In the genomic region with DNA sequence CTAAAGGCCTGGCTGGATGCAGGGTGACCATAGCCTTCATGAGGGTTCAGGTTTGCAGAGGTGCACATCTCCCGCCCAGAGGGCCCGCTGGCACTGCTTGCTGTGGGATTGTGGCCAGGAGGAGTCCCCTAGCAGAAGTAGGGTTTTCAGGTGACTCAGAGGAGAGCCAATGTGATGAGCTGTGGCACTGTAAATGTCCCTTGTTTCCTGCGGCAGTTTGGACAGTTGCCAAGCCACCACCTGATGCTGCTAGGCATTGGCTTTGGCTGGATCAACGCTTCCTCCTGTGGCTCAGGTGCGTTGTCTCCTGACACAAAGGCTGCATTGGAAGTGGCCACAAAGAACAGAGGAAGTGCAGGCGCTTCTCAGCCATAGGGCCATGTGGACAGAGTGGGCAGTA, we compare ENCODE assay signal across 16 mouse cellular contexts. TPM values are rescaled to one million over a fixed set of nuclear protein-coding genes. Genes with fewer than 3 reads are reported as not detected.
DNase-seq lines count a peak whose midpoint lies in the region; ATAC-seq and TF ChIP-seq lines count a peak whose summit lies in the region.
"Had no signal": no experiment of that assay in that cellular context is flagged by ENCODE, and none has a peak within 500 bp of the region (broad histone marks: within the 10 kb centered on the region; RNA-seq: fewer than 3 reads in every experiment).

No protein-coding gene starts in this region.

- no peak overlapping the region for H3K9ac ChIP-seq in kidney, embryonic 15.5 days
- no peak overlapping the region for H3K9ac ChIP-seq in intestine, postnatal 0 days (ENCODE audit: low read depth, low read length)
- no peak overlapping the region for H3K9ac ChIP-seq in hindbrain, embryonic 14.5 days
- H3K9ac ChIP-seq: embryonic facial prominence, embryonic 12.5 days; heart, embryonic 13.5 days; lung, embryonic 14.5 days had no signal

- no peaks in the 10 kb centered on the region for H3K9me3 ChIP-seq in kidney, embryonic 15.5 days (replicated peaks)
- H3K9me3 ChIP-seq in intestine, postnatal 0 days (ENCODE audit: control insufficient read depth): no peaks in the 10 kb centered on the region
- no peaks in the 10 kb centered on the region for H3K9me3 ChIP-seq in hindbrain, embryonic 14.5 days (ENCODE audit: control insufficient read depth, low read length)
- H3K9me3 ChIP-seq: embryonic facial prominence, embryonic 12.5 days; heart, embryonic 13.5 days had no signal

- no peaks in the 10 kb centered on the region for H3K36me3 ChIP-seq in kidney, embryonic 15.5 days
- no peaks in the 10 kb centered on the region for H3K36me3 ChIP-seq in testis, adult 2 months (ENCODE audit: control insufficient read depth, insufficient read depth, low read length)
- peaks cover 7% of the 10 kb centered on the region; the same call in 1 of the 2 replicates for H3K36me3 ChIP-seq in intestine, postnatal 0 days (ENCODE audit: control insufficient read depth, insufficient read depth)
- H3K36me3 ChIP-seq in hindbrain, embryonic 14.5 days (replicated peaks; ENCODE audit: control insufficient read depth, insufficient read depth): no peaks in the 10 kb centered on the region
- H3K36me3 ChIP-seq: embryonic facial prominence, embryonic 12.5 days; heart, embryonic 13.5 days had no signal

- H3K27me3 ChIP-seq in kidney, embryonic 15.5 days: peaks cover 5% of the 10 kb centered on the region; the same call in 1 of the 2 replicates
- H3K27me3 ChIP-seq in testis, adult 2 months (ENCODE audit: control insufficient read depth, insufficient read depth, low read length): no peaks in the 10 kb centered on the region
- no peaks in the 10 kb centered on the region for H3K27me3 ChIP-seq in intestine, postnatal 0 days (replicated peaks; ENCODE audit: control insufficient read depth, insufficient read depth, low read length)
- H3K27me3 ChIP-seq in hindbrain, embryonic 14.5 days (ENCODE audit: control insufficient read depth, insufficient read depth, low read length): no peaks in the 10 kb centered on the region
- H3K27me3 ChIP-seq: Patski had no signal

- peak; percentile 29 for DNase-seq in kidney, adult 18-20 months
- DNase-seq in testis, postnatal 14 days (ENCODE audit: low spot score): no peak
- DNase-seq in testis, postnatal 10 days (ENCODE audit: low spot score): peak; percentile 51
- no peak for DNase-seq in hindbrain, embryonic 14.5 days (ENCODE audit: low spot score)
- DNase-seq: gastrocnemius, postnatal 10 days; layer of hippocampus, adult 9-11 months; lung, embryonic 14.5 days had no signal

- no peak for ATAC-seq in kidney, embryonic 15.5 days (replicated peaks; ENCODE audit: low FRiP score)
- peak; percentile 66 for ATAC-seq in intestine, postnatal 0 days
- ATAC-seq in erythroblast, adult 5-6 weeks (replicated peaks; ENCODE audit: low FRiP score, poor library complexity, severe bottlenecking): no peak
- ATAC-seq in hindbrain, embryonic 14.5 days (ENCODE audit: low FRiP score): no peak
- ATAC-seq: forebrain, embryonic 14.5 days; Patski had no signal

- no peak overlapping the region for H3K4me3 ChIP-seq in kidney, embryonic 15.5 days (replicated peaks)
- no peak overlapping the region for H3K4me3 ChIP-seq in testis, adult 2 months (ENCODE audit: control insufficient read depth, low read depth, low read length)
- no peak overlapping the region for H3K4me3 ChIP-seq in intestine, postnatal 0 days (ENCODE audit: low read depth, low read length)
- H3K4me3 ChIP-seq in hindbrain, embryonic 14.5 days (replicated peaks; ENCODE audit: low read length): no peak overlapping the region
- H3K4me3 ChIP-seq: embryonic facial prominence, embryonic 12.5 days; heart, embryonic 13.5 days had no signal

- no peak overlapping the region for H3K27ac ChIP-seq in kidney, embryonic 15.5 days
- H3K27ac ChIP-seq in testis, adult 2 months (ENCODE audit: control insufficient read depth, insufficient read depth, low read depth, low read length): peak overlapping the region; percentile 33; the same call in 1 of the 2 replicates
- peak overlapping the region; percentile 65 for H3K27ac ChIP-seq in intestine, postnatal 0 days (ENCODE audit: low read depth, low read length)
- H3K27ac ChIP-seq in hindbrain, embryonic 14.5 days: no peak overlapping the region
- H3K27ac ChIP-seq: embryonic facial prominence, embryonic 12.5 days; heart, embryonic 13.5 days had no signal

- TF ChIP-seq CTCF in testis, adult 2 months (IDR thresholded peaks at IDR 0.05; ENCODE audit: control insufficient read depth, insufficient read depth, insufficient replicate concordance, low read depth, low read length): no peak
- 0 out of 2 replicates have a peak, but pooled peaks have one; percentile 7 for TF ChIP-seq CTCF in intestine, postnatal 0 days (IDR thresholded peaks at IDR 0.05; ENCODE audit: low read depth)

- 80% methylated on average over 6 of the region's 6 CpGs for WGBS in kidney, embryonic 15.5 days
- WGBS in intestine, postnatal 0 days: 37% methylated on average over 6 of the region's 6 CpGs
- 84% methylated on average over 6 of the region's 6 CpGs for WGBS in hindbrain, embryonic 14.5 days

- H3K4me2 ChIP-seq in kidney, embryonic 15.5 days: no peak overlapping the region
- H3K4me2 ChIP-seq in intestine, postnatal 0 days (replicated peaks; ENCODE audit: low read depth): peak overlapping the region; percentile 41; the same call in 1 of the 2 replicates
- H3K4me2 ChIP-seq in hindbrain, embryonic 14.5 days (replicated peaks): no peak overlapping the region
- H3K4me2 ChIP-seq: embryonic facial prominence, embryonic 12.5 days; heart, embryonic 13.5 days; lung, embryonic 14.5 days had no signal

- TF ChIP-seq POLR2A in testis, adult 2 months (IDR thresholded peaks at IDR 0.05; ENCODE audit: control insufficient read depth, low read depth, low read length): no peak

- peaks cover 11% of the 10 kb centered on the region for H3K4me1 ChIP-seq in kidney, embryonic 15.5 days
- no peaks in the 10 kb centered on the region for H3K4me1 ChIP-seq in testis, adult 2 months (ENCODE audit: control insufficient read depth, insufficient read depth, low read length)
- peaks cover 2% of the 10 kb centered on the region for H3K4me1 ChIP-seq in intestine, postnatal 0 days (replicated peaks; ENCODE audit: control insufficient read depth, insufficient read depth, low read length)
- no peaks in the 10 kb centered on the region for H3K4me1 ChIP-seq in hindbrain, embryonic 14.5 days (replicated peaks; ENCODE audit: control insufficient read depth, insufficient read depth, low read length)
- H3K4me1 ChIP-seq: embryonic facial prominence, embryonic 12.5 days had no signal

RNA-seq across cellular contexts. Expression of gene Rhpn2, which starts 7.3 kb away (rescaled TPM):
- 14.3 and 14.4 TPM in 2 replicates for polyA plus RNA-seq in kidney, embryonic 15.5 days (2015; fragmentation: Nextera tagmentation; extraction: Ambion mirVana)
- 4.3 and 5.2 TPM in 2 replicates for polyA plus RNA-seq in testis, adult 2 months (2012; rRNA removed)
- 63.3 and 75.0 TPM in 2 replicates for polyA plus RNA-seq in intestine, postnatal 0 days (2015; fragmentation: Nextera tagmentation; extraction: Ambion mirVana)
- total RNA-seq in erythroblast, adult 5-6 weeks (2015; ENCODE audit: low replicate concordance): not detected in 2 replicates
- total RNA-seq in erythroblast, adult 5-6 weeks (2017; ENCODE audit: low replicate concordance): not detected in 2 replicates
- 3.8 and 4.2 TPM in 2 replicates for polyA plus RNA-seq in hindbrain, embryonic 14.5 days (2014; fragmentation: Nextera tagmentation; extraction: Ambion mirVana)
- total RNA-seq: megakaryocyte, adult 5-6 weeks had no signal

RNA-seq across cellular contexts. Expression of gene Gpatch1, which starts 23.0 kb away (rescaled TPM):
- polyA plus RNA-seq in kidney, embryonic 15.5 days (2015; fragmentation: Nextera tagmentation; extraction: Ambion mirVana): 19.5 and 20.4 TPM in 2 replicates
- polyA plus RNA-seq in testis, adult 2 months (2012; rRNA removed): 2.3 and 3.0 TPM in 2 replicates
- polyA plus RNA-seq in intestine, postnatal 0 days (2015; fragmentation: Nextera tagmentation; extraction: Ambion mirVana): 8.6 and 9.1 TPM in 2 replicates
- total RNA-seq in erythroblast, adult 5-6 weeks (2015; ENCODE audit: low replicate concordance): 0.77 and 3.3 TPM in 2 replicates
- 2.0 and 3.1 TPM in 2 replicates for total RNA-seq in erythroblast, adult 5-6 weeks (2017; ENCODE audit: low replicate concordance)
- 18.7 and 19.3 TPM in 2 replicates for polyA plus RNA-seq in hindbrain, embryonic 14.5 days (2014; fragmentation: Nextera tagmentation; extraction: Ambion mirVana)

RNA-seq across cellular contexts. Expression of gene Faap24, which starts 55.4 kb away (rescaled TPM):
- 19.4 and 20.2 TPM in 2 replicates for polyA plus RNA-seq in kidney, embryonic 15.5 days (2015; fragmentation: Nextera tagmentation; extraction: Ambion mirVana)
- 3.1 and 4.0 TPM in 2 replicates for polyA plus RNA-seq in testis, adult 2 months (2012; rRNA removed)
- 9.3 and 10.3 TPM in 2 replicates for polyA plus RNA-seq in intestine, postnatal 0 days (2015; fragmentation: Nextera tagmentation; extraction: Ambion mirVana)
- 3.8 and 8.4 TPM in 2 replicates for total RNA-seq in erythroblast, adult 5-6 weeks (2015; ENCODE audit: low replicate concordance)
- total RNA-seq in erythroblast, adult 5-6 weeks (2017; ENCODE audit: low replicate concordance): 7.8 and 11.0 TPM in 2 replicates
- 14.6 and 17.5 TPM in 2 replicates for polyA plus RNA-seq in hindbrain, embryonic 14.5 days (2014; fragmentation: Nextera tagmentation; extraction: Ambion mirVana)

RNA-seq across cellular contexts. Expression of gene Cep89, which starts 55.6 kb away (rescaled TPM):
- 53.9 and 63.3 TPM in 2 replicates for polyA plus RNA-seq in kidney, embryonic 15.5 days (2015; fragmentation: Nextera tagmentation; extraction: Ambion mirVana)
- 95.0 and 104 TPM in 2 replicates for polyA plus RNA-seq in testis, adult 2 months (2012; rRNA removed)
- 9.7 and 10.1 TPM in 2 replicates for polyA plus RNA-seq in intestine, postnatal 0 days (2015; fragmentation: Nextera tagmentation; extraction: Ambion mirVana)
- total RNA-seq in erythroblast, adult 5-6 weeks (2015; ENCODE audit: low replicate concordance): 11.1 and 18.1 TPM in 2 replicates
- total RNA-seq in erythroblast, adult 5-6 weeks (2017; ENCODE audit: low replicate concordance): 11.7 and 13.0 TPM in 2 replicates
- 22.6 and 25.2 TPM in 2 replicates for polyA plus RNA-seq in hindbrain, embryonic 14.5 days (2014; fragmentation: Nextera tagmentation; extraction: Ambion mirVana)

Comparison
In these comparisons a context has a peak if more than half of its experiments do, and no peak if none do; other contexts are left out.
1. DNase-seq: peak in kidney, adult 18-20 months (single experiment) and testis, postnatal 10 days (single experiment); none in testis, postnatal 14 days (single experiment) and hindbrain, embryonic 14.5 days (single experiment).
2. H3K27ac ChIP-seq: peak in testis, adult 2 months (single experiment) and intestine, postnatal 0 days (single experiment); none in kidney, embryonic 15.5 days (single experiment) and hindbrain, embryonic 14.5 days (single experiment).